Mouse (Mus musculus): ENCODE measurements around the gene Pnlip. TPM values are rescaled to one million over a fixed set of nuclear protein-coding genes. Genes with fewer than 3 reads are reported as not detected.

Gene Pnlip
- polyA plus RNA-seq, 1 experiment from 2014 or later, result 0.60 TPM

GRCm38 (mm10) chr19:58663317-58663716, 11.0 kb downstream of the Pnlip start:
- ATAC-seq (ENCODE audit: low FRiP score, low read depth), result no peak
- Histone ChIP-seq H3K9me3 (no peaks in the 10 kb centered on the region), H3K27ac (no peak overlapping the region), H3K4me2 (replicated peaks) (no peak overlapping the region), H3K4me1 (no peaks in the 10 kb centered on the region), H3K27me3 (replicated peaks) (no peaks in the 10 kb centered on the region), H3K36me3 (no peaks in the 10 kb centered on the region), H3K4me3 (no peak overlapping the region), H3K9ac (no peak overlapping the region)
- whole genome bisulfite sequencing, result 82% methylated on average over 2 of the region's 2 CpGs

GRCm38 (mm10) chr19:58664901-58665300, 12.6 kb downstream of the Pnlip start:
- Histone ChIP-seq H3K27ac (no peak overlapping the region), H3K4me3 (no peak overlapping the region), H3K4me2 (replicated peaks) (no peak overlapping the region), H3K4me1 (no peaks in the 10 kb centered on the region), H3K9ac (no peak overlapping the region), H3K36me3 (no peaks in the 10 kb centered on the region), H3K27me3 (replicated peaks) (no peaks in the 10 kb centered on the region), H3K9me3 (no peaks in the 10 kb centered on the region)
- no peak for ATAC-seq (ENCODE audit: low FRiP score, low read depth)
- 86% methylated on average over 5 of the region's 5 CpGs for WGBS

GRCm38 (mm10) chr19:58674644-58675043, 22.3 kb downstream of the Pnlip start:
- H3K9ac ChIP-seq, result no peak overlapping the region
- 70% methylated on average over 2 of the region's 2 CpGs for WGBS
- no peaks in the 10 kb centered on the region; the same call in 1 of the 2 replicates for H3K4me1 ChIP-seq
- H3K36me3 ChIP-seq, result no peaks in the 10 kb centered on the region
- no peaks in the 10 kb centered on the region for H3K9me3 ChIP-seq
- H3K27me3 ChIP-seq (replicated peaks), result no peaks in the 10 kb centered on the region
- no peak overlapping the region for H3K27ac ChIP-seq
- no peak overlapping the region for H3K4me2 ChIP-seq (replicated peaks)
- no peak overlapping the region for H3K4me3 ChIP-seq
- ATAC-seq (ENCODE audit: low FRiP score, low read depth), result no peak

- no peak for ATAC-seq (ENCODE audit: low FRiP score, low read depth)
- 77% methylated on average over 8 of the region's 8 CpGs for WGBS
Observed at GRCm38 (mm10) chr19:58677117-58677516, 24.8 kb downstream of the Pnlip start.

GRCm38 (mm10) chr19:58688933-58689332, 36.6 kb downstream of the Pnlip start:
- no peak overlapping the region for H3K9ac ChIP-seq
- H3K4me2 ChIP-seq (replicated peaks), result no peak overlapping the region
- H3K4me3 ChIP-seq, result no peak overlapping the region
- WGBS, result 45% methylated on average over 1 of the region's 1 CpGs
- no peak for ATAC-seq (ENCODE audit: low FRiP score, low read depth)
- H3K36me3 ChIP-seq, result no peaks in the 10 kb centered on the region
- no peaks in the 10 kb centered on the region for H3K9me3 ChIP-seq
- H3K4me1 ChIP-seq, result no peaks in the 10 kb centered on the region
- no peaks in the 10 kb centered on the region for H3K27me3 ChIP-seq (replicated peaks)
- H3K27ac ChIP-seq, result no peak overlapping the region

More at GRCm38 (mm10) chr19:58677117-58677516, 24.8 kb downstream of the Pnlip start:
- Histone ChIP-seq H3K4me3 (no peak overlapping the region), H3K27ac (no peak overlapping the region), H3K9ac (no peak overlapping the region), H3K27me3 (replicated peaks) (no peaks in the 10 kb centered on the region), H3K4me2 (replicated peaks) (no peak overlapping the region), H3K4me1 (no peaks in the 10 kb centered on the region; the same call in 1 of the 2 replicates), H3K9me3 (no peaks in the 10 kb centered on the region), H3K36me3 (no peaks in the 10 kb centered on the region)

- no peak overlapping the region for H3K9ac ChIP-seq
- H3K4me3 ChIP-seq, result no peak overlapping the region
- H3K27me3 ChIP-seq (replicated peaks), result no peaks in the 10 kb centered on the region
- 92% methylated on average over 3 of the region's 3 CpGs for WGBS
- H3K4me2 ChIP-seq (replicated peaks), result no peak overlapping the region
- ATAC-seq (ENCODE audit: low FRiP score, low read depth), result no peak
- no peaks in the 10 kb centered on the region for H3K36me3 ChIP-seq
- no peak overlapping the region for H3K27ac ChIP-seq
- H3K4me1 ChIP-seq, result no peaks in the 10 kb centered on the region
- H3K9me3 ChIP-seq, result no peaks in the 10 kb centered on the region
Observed at GRCm38 (mm10) chr19:58695314-58695713, 43.0 kb downstream of the Pnlip start.

GRCm38 (mm10) chr19:58696235-58696634, 43.9 kb downstream of the Pnlip start:
- Histone ChIP-seq H3K9me3 (no peaks in the 10 kb centered on the region), H3K36me3 (no peaks in the 10 kb centered on the region), H3K4me2 (replicated peaks) (no peak overlapping the region), H3K4me1 (no peaks in the 10 kb centered on the region), H3K9ac (no peak overlapping the region), H3K27me3 (replicated peaks) (no peaks in the 10 kb centered on the region), H3K4me3 (no peak overlapping the region), H3K27ac (no peak overlapping the region)
- WGBS, result 83% methylated on average over 2 of the region's 2 CpGs
- ATAC-seq (ENCODE audit: low FRiP score, low read depth), result no peak

- H3K9ac ChIP-seq, result no peak overlapping the region
- no peaks in the 10 kb centered on the region for H3K4me1 ChIP-seq
- H3K9me3 ChIP-seq, result no peaks in the 10 kb centered on the region
- H3K36me3 ChIP-seq, result no peaks in the 10 kb centered on the region
- ATAC-seq (ENCODE audit: low FRiP score, low read depth), result no peak
- WGBS, result 85% methylated on average over 4 of the region's 4 CpGs
- no peak overlapping the region for H3K4me2 ChIP-seq (replicated peaks)
- H3K27me3 ChIP-seq (replicated peaks), result no peaks in the 10 kb centered on the region
- H3K4me3 ChIP-seq, result no peak overlapping the region
- no peak overlapping the region for H3K27ac ChIP-seq
Observed at GRCm38 (mm10) chr19:58704556-58704955, 52.3 kb downstream of the Pnlip start.

GRCm38 (mm10) chr19:58708611-58709010, 56.3 kb downstream of the Pnlip start:
- WGBS, result 77% methylated on average over 3 of the region's 3 CpGs
- no peaks in the 10 kb centered on the region for H3K36me3 ChIP-seq
- no peaks in the 10 kb centered on the region for H3K9me3 ChIP-seq
- no peak overlapping the region for H3K4me2 ChIP-seq (replicated peaks)
- H3K27me3 ChIP-seq (replicated peaks), result no peaks in the 10 kb centered on the region
- H3K9ac ChIP-seq, result no peak overlapping the region
- ATAC-seq (ENCODE audit: low FRiP score, low read depth), result no peak
- no peaks in the 10 kb centered on the region for H3K4me1 ChIP-seq
- no peak overlapping the region for H3K4me3 ChIP-seq
- no peak overlapping the region for H3K27ac ChIP-seq

- Histone ChIP-seq H3K4me3 (no peak overlapping the region), H3K27ac (no peak overlapping the region), H3K27me3 (replicated peaks) (no peaks in the 10 kb centered on the region), H3K36me3 (no peaks in the 10 kb centered on the region), H3K4me1 (no peaks in the 10 kb centered on the region), H3K4me2 (replicated peaks) (no peak overlapping the region), H3K9me3 (no peaks in the 10 kb centered on the region), H3K9ac (no peak overlapping the region)
- no peak for ATAC-seq (ENCODE audit: low FRiP score, low read depth)
- WGBS, result 62% methylated on average over 4 of the region's 4 CpGs
Observed at GRCm38 (mm10) chr19:58717925-58718324, 65.6 kb downstream of the Pnlip start.

- H3K9me3 ChIP-seq, result peaks cover 5% of the 10 kb centered on the region; the same call in 1 of the 2 replicates
- H3K9ac ChIP-seq, result no peak overlapping the region
- no peak overlapping the region for H3K27ac ChIP-seq
- no peaks in the 10 kb centered on the region for H3K4me1 ChIP-seq
- H3K27me3 ChIP-seq (replicated peaks), result no peaks in the 10 kb centered on the region
- no peak overlapping the region for H3K4me2 ChIP-seq (replicated peaks)
- no peak for ATAC-seq (ENCODE audit: low FRiP score, low read depth)
- H3K36me3 ChIP-seq, result no peaks in the 10 kb centered on the region
- H3K4me3 ChIP-seq, result no peak overlapping the region
Observed at GRCm38 (mm10) chr19:58720439-58720838, 68.1 kb downstream of the Pnlip start.

GRCm38 (mm10) chr19:58726551-58726950, 74.3 kb downstream of the Pnlip start:
- 87% methylated on average over 5 of the region's 5 CpGs for WGBS
- H3K36me3 ChIP-seq, result no peaks in the 10 kb centered on the region

GRCm38 (mm10) chr19:58727756-58728155, 75.5 kb downstream of the Pnlip start:
- no peaks in the 10 kb centered on the region for H3K36me3 ChIP-seq
- 84% methylated on average over 5 of the region's 5 CpGs for WGBS
- no peak for ATAC-seq (ENCODE audit: low FRiP score, low read depth)
- H3K4me3 ChIP-seq, result no peak overlapping the region
- no peaks in the 10 kb centered on the region for H3K4me1 ChIP-seq
- no peaks in the 10 kb centered on the region for H3K27me3 ChIP-seq (replicated peaks)
- H3K9ac ChIP-seq, result no peak overlapping the region
- no peak overlapping the region for H3K27ac ChIP-seq
- peaks cover 5% of the 10 kb centered on the region; the same call in 1 of the 2 replicates for H3K9me3 ChIP-seq
- H3K4me2 ChIP-seq (replicated peaks), result no peak overlapping the region

More at GRCm38 (mm10) chr19:58726551-58726950, 74.3 kb downstream of the Pnlip start:
- Histone ChIP-seq H3K9ac (no peak overlapping the region), H3K4me3 (no peak overlapping the region), H3K4me2 (replicated peaks) (no peak overlapping the region), H3K27me3 (replicated peaks) (no peaks in the 10 kb centered on the region), H3K4me1 (no peaks in the 10 kb centered on the region), H3K9me3 (peaks cover 5% of the 10 kb centered on the region; the same call in 1 of the 2 replicates), H3K27ac (no peak overlapping the region)
- no peak for ATAC-seq (ENCODE audit: low FRiP score, low read depth)
